Mouse (Mus musculus) c-Kit-negative CD71-positive TER-119-positive erythroid progenitor cells, embryonic 14.5 days (primary cell): ENCODE results near the gene Tomm20.
"Not testable (repeated sequence)": the region's sequence is repeated elsewhere in the genome, so short reads cannot be mapped to it uniquely, and the experiment has no call there.

Experiments used
- DNase-seq: peaks from one replicate; pipeline ENCODE4 v3.0.0-alpha.2; 2013; ENCODE audit warnings: low read depth, low spot score

The Tomm20 gene

GRCm38 (mm10) chr8:126884202-126884926 is 61.3 kb downstream of the Tomm20 start:
- DNase-seq = no peak

DNA sequence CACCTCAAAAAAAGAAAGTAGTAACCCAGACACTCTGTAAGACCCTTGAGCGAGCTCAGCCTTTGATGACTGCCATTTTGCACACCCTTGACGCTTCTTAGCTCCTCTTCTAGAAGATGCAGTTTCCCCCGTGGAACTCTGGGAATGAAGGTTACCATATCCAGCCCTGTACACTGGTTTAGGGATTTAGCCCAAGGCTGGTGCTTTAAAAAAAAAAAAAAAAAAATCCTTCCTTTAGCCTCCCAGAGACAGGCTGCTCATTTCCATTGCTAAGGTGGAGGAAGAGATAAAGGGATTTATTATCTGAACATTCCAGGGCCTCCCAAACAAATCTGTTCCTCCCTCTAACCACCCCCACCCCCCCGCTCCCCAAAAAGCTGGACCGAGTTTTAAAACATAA is 61.9 kb downstream of the Tomm20 start:
- no peak for DNase-seq

DNA sequence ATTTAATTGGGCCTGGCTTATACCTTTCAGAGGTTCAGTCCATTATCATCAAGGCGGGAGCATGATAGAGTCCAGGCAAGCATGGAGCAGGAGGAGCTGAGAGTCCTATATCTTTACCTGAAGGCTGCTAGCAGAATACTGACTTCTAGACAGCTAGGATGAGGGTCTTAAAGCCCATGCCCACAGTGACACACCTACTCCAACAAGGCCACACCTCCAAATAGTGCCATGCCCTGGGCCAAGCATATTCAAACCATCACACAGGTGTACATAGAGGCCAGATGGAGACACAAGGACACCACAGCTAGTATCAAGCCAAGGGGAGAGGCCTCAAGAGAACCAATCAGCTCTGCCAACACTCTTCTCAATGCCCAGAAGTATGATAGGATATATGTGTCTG is 63.1 kb downstream of the Tomm20 start:
- DNase-seq = not testable (repeated sequence)

DNA sequence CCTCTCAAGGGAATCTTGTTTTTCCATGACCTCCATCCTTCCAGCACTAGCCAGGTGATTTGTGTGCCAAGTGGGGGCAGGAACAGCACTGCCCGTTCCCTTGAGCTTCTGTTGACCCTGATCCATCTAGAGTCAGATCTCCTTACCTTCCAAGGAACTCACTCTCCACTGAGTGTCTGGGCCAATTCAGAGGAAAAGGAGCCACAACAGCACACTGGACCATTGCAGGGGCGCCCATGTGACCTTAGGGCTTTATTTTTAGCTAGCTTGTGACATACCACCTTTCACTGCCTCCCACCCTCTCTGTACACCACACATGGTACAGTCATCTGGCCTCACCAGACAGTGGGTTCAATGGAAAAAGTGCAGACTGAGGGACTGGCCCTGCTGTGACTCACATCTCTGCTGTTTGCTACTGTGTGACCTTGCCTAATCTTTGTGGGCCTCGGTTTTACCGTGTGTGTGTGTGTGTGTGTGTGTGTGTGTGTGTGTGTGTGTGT is 64.0 kb downstream of the Tomm20 start:
- no peak for DNase-seq
